Mouse (Mus musculus): ENCODE measurements around the gene Akp3.

DNA sequence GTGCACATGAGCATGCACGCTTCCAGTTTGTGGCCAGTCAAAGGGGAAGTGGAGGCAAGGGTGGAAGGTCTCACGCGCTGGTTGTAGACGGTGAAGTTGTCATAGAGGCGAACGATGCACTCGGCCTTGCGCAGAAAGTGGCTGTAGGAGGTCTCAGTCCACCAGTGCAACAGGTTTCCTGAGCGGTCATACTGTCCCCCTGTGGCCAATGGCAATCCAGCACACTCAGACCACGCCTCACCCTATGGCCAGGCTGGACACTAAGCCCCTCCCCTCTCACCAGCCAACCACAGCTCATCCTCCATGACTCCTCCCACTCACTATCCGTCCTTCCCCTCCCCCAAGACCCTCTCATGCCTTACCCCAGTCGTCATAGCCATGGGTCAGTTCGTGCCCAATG, 24.6 kb downstream of the Akp3 start:
- TF ChIP-seq EP300 (IDR thresholded peaks at IDR 0.05; ENCODE audit: low read depth) (no peak), CTCF (IDR thresholded peaks at IDR 0.05; ENCODE audit: low read depth) (no peak)

Measured in liver, postnatal 0 days (tissue).